Mouse (Mus musculus) liver, adult 2 months (tissue): ENCODE data around the gene Kctd7. TPM values are rescaled to one million over a fixed set of nuclear protein-coding genes. Genes with fewer than 3 reads are reported as not detected.

Experiments
- DNase-seq: peaks from one replicate; pipeline ENCODE4 v3.0.0-alpha.2; 2011; ENCODE audit warnings: low read depth, low spot score; ENCODE audit errors: extremely low read depth
- H3K27ac ChIP-seq: fragments of 200-500 bp; replicated peaks from 2 replicates; pipeline ENCODE4 v1.5.1; 2012; ENCODE audit warnings: low read depth, mild to moderate bottlenecking, control low read depth, inconsistent platforms, low read length; ENCODE audit not compliant: insufficient read depth
- H3K27me3 ChIP-seq: fragments of 200-500 bp; 2 replicates; pipeline ENCODE4 v1.6.1; 2012; ENCODE audit warnings: mild to moderate bottlenecking, moderate library complexity, low read length, inconsistent platforms; ENCODE audit not compliant: control insufficient read depth, insufficient read depth
- H3K36me3 ChIP-seq: fragments of 200-500 bp; 2 replicates; pipeline ENCODE4 v1.6.1; 2012; ENCODE audit warnings: low read length, inconsistent platforms; ENCODE audit not compliant: control insufficient read depth, insufficient read depth
- H3K4me1 ChIP-seq: fragments of 200-500 bp; 2 replicates; pipeline ENCODE4 v1.6.1; 2011; ENCODE audit warnings: low read length; ENCODE audit not compliant: control insufficient read depth, insufficient read depth
- H3K4me3 ChIP-seq: fragments of 200-500 bp; 2 replicates; pipeline ENCODE4 v1.5.1; 2011; ENCODE audit warnings: low read depth, mild to moderate bottlenecking, control low read depth, low read length, moderate library complexity; ENCODE audit not compliant: insufficient read depth
- H3K79me2 ChIP-seq: fragments of 200-500 bp; 2 replicates; pipeline ENCODE4 v1.6.1; 2012; ENCODE audit warnings: inconsistent platforms, mild to moderate bottlenecking, low read length, moderate library complexity; ENCODE audit not compliant: control insufficient read depth, insufficient read depth
- H3K9ac ChIP-seq: fragments of 200-500 bp; 2 replicates; pipeline ENCODE4 v1.6.1; 2012; ENCODE audit warnings: low read depth, mild to moderate bottlenecking, control low read depth, inconsistent platforms, low read length
- CTCF ChIP-seq: fragments of 200-500 bp; IDR thresholded peaks from 2 replicates; pipeline ENCODE4 v1.5.1; 2011; ENCODE audit warnings: low read depth, low read length, control low read depth
- POLR2A ChIP-seq: fragments of 200-500 bp; IDR thresholded peaks from 2 replicates; pipeline ENCODE4 v1.6.1; 2011; ENCODE audit warnings: low read length, control low read depth; ENCODE audit not compliant: insufficient read depth; ENCODE audit errors: extremely low read depth
- WGBS: fragments of 180-500 bp; shearing (Covaris S2); methylation state at CpG from one replicate; pipeline ENCODE4 v1.1.7; 2018; 5-methylcytosine and 5-hydroxymethylcytosine counted together
- polyA plus RNA-seq: library from polyadenylated mRNA; depleted of rRNA; stranded (reverse); fragments of >200 nt; gene quantifications from 2 replicates; pipeline ENCODE4 v1.2.3, GENCODE M21; 2012; rRNA removed
- total RNA-seq: library from RNA; depleted of rRNA; stranded (reverse); fragments of >200 nt; gene quantifications from 2 replicates; pipeline ENCODE4 v1.2.3, GENCODE M21; 2014; rRNA removed

Gene Kctd7
- total RNA-seq (2.0 and 2.8 TPM in 2 replicates), polyA plus RNA-seq (3.6 and 4.0 TPM in 2 replicates)

DNA sequence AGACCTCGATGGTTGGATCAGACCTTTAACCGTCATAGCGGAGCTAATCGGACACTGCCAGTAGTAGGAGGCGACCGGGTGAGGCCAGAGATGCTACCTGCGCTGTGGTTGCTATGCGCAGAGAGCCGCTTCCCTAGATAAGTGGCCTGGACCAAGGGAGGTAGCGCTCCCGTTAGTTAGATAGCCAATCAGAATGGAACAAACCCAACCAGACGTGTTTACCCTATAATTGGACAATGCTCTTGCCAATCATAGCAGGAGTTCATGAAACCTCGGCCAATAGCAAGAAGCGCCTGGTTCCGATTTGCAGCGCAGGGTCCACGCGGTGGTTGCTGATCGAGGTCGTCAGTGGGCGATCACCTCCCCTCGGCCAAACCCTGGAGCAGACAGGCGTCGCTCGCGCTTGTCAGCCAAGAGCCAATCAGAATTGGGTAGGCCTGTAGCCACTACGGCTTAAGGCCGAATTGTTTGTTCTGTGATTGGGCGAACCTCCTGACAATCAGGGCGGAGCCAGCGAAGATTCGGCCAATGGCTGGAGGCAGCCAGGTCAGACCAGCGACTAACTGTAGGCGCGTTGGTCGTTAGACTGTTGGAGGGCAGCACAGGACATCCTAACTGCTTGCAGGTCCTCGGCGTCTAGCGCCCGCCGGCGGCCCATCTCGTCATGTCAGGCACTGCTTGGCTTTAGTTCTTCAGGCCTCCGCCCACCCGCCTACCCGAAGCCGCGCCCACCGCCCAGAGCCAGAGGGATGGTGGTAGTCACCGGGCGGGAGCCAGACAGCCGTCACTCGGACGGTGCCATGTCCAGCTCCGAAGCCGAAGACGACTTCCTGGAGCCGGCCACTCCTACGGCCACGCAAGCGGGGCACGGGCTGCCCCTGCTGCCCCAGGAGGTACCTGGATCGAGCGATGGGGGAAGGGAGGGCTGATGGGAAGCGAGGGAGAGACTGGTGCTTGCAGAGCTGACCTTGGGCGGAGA lies at the start of gene Kctd7:
Kctd7 (plus strand) TSS at position 528 of the 979 bp plus-strand sequence.
- Histone ChIP-seq H3K27me3 (no peaks in the 10 kb centered on the region), H3K4me3 (peak within 1 kb of the TSS; percentile 74), H3K79me2 (no peaks in the 10 kb centered on the region; the same call in 1 of the 2 replicates), H3K27ac (peak within 1 kb of the TSS; percentile 30), H3K36me3 (no peaks in the 10 kb centered on the region), H3K9ac (peak within 1 kb of the TSS; percentile 71), H3K4me1 (peaks cover 7% of the 10 kb centered on the region; the same call in 1 of the 2 replicates)
- under 1% methylated on average over 66 of the region's 66 CpGs for WGBS
- TF ChIP-seq POLR2A (peak; percentile 42; the same call in 1 of the 2 replicates), CTCF (peak; percentile 49)
- peak; percentile 97 for DNase-seq

GRCm38 (mm10) chr5:130096754-130097153 lies 47.9 kb upstream of the Kctd7 start:
- H3K27ac ChIP-seq = no peak overlapping the region
- 81% methylated on average over 12 of the region's 12 CpGs for WGBS
- TF ChIP-seq CTCF (no peak), POLR2A (no peak)
- no peak overlapping the region for H3K9ac ChIP-seq
- no peak overlapping the region for H3K4me3 ChIP-seq
- H3K4me1 ChIP-seq = no peaks in the 10 kb centered on the region
- H3K36me3 ChIP-seq = peaks cover 1% of the 10 kb centered on the region; the same call in 1 of the 2 replicates
- H3K79me2 ChIP-seq = peaks cover 30% of the 10 kb centered on the region; the same call in 1 of the 2 replicates
- no peak for DNase-seq
- H3K27me3 ChIP-seq = no peaks in the 10 kb centered on the region

- Histone ChIP-seq H3K27ac (no peak overlapping the region), H3K9ac (no peak overlapping the region), H3K36me3 (peaks cover 8% of the 10 kb centered on the region; the same call in 1 of the 2 replicates), H3K4me1 (no peaks in the 10 kb centered on the region), H3K4me3 (no peak overlapping the region), H3K79me2 (peaks cover 22% of the 10 kb centered on the region; the same call in 1 of the 2 replicates), H3K27me3 (no peaks in the 10 kb centered on the region)
- whole genome bisulfite sequencing = 70% methylated on average over 2 of the region's 2 CpGs
- DNase-seq = no peak
- no peak for TF ChIP-seq CTCF
These were observed 46.8 kb upstream of the Kctd7 start for GRCm38 (mm10) chr5:130097837-130098236.

GRCm38 (mm10) chr5:130101724-130102123 lies 42.9 kb upstream of the Kctd7 start:
- Histone ChIP-seq H3K4me3 (no peak overlapping the region), H3K9ac (no peak overlapping the region), H3K79me2 (peaks cover 13% of the 10 kb centered on the region; the same call in 1 of the 2 replicates), H3K36me3 (peaks cover 19% of the 10 kb centered on the region), H3K27ac (no peak overlapping the region), H3K27me3 (no peaks in the 10 kb centered on the region), H3K4me1 (no peaks in the 10 kb centered on the region)
- TF ChIP-seq CTCF = no peak
- TF ChIP-seq POLR2A = no peak
- no peak for DNase-seq
- WGBS = 95% methylated on average over 17 of the region's 17 CpGs

- no peaks in the 10 kb centered on the region for H3K27me3 ChIP-seq
- H3K27ac ChIP-seq = no peak overlapping the region
- no peaks in the 10 kb centered on the region; the same call in 1 of the 2 replicates for H3K79me2 ChIP-seq
- H3K4me1 ChIP-seq = no peaks in the 10 kb centered on the region
- 82% methylated on average over 3 of the region's 3 CpGs for WGBS
- peak; percentile 19 for DNase-seq
- TF ChIP-seq CTCF = no peak
- TF ChIP-seq POLR2A = no peak
- no peak overlapping the region for H3K4me3 ChIP-seq
- H3K36me3 ChIP-seq = peaks cover 15% of the 10 kb centered on the region
- no peak overlapping the region for H3K9ac ChIP-seq
These were observed 35.3 kb upstream of the Kctd7 start for GRCm38 (mm10) chr5:130109348-130109747.
